ENCODE assay signal across 20 mouse cellular contexts in genomic region chr3:146652431-146652830, GRCm38 (mm10). TPM values are rescaled to one million over a fixed set of nuclear protein-coding genes. Genes with fewer than 3 reads are reported as not detected.
"Had no signal": no experiment of that assay in that cellular context is flagged by ENCODE, and none has a peak within 500 bp of the region (broad histone marks: within the 10 kb centered on the region; RNA-seq: fewer than 3 reads in every experiment).

No protein-coding gene starts in this region.

- H3K9ac ChIP-seq: limb, embryonic 12.5 days; liver, embryonic 14.5 days; neural tube, embryonic 15.5 days had no signal

- H3K27ac ChIP-seq: layer of hippocampus, adult 2 months; limb, embryonic 12.5 days; liver, embryonic 14.5 days; neural tube, embryonic 15.5 days; stomach, postnatal 0 days had no signal

- H3K4me2 ChIP-seq: limb, embryonic 12.5 days; neural tube, embryonic 15.5 days had no signal

- H3K4me3 ChIP-seq: layer of hippocampus, adult 2 months; limb, embryonic 12.5 days; myocyte; neural tube, embryonic 15.5 days had no signal

- H3K27me3 ChIP-seq: neural tube, embryonic 15.5 days had no signal

- H3K4me1 ChIP-seq: limb, embryonic 12.5 days; neural tube, embryonic 15.5 days had no signal

- DNase-seq: kidney, adult 18-20 months; kidney, postnatal 10 days; kidney, postnatal 4 days; lung, adult 2 months; midbrain, embryonic 14.5 days; thymus, adult 2 months; thymus, postnatal 25 days had no signal

- H3K36me3 ChIP-seq: limb, embryonic 12.5 days; neural tube, embryonic 15.5 days had no signal

- H3K9me3 ChIP-seq: limb, embryonic 12.5 days; neural tube, embryonic 15.5 days had no signal

RNA-seq across cellular contexts. Expression of gene 4930503B20Rik, which starts 1.3 kb away (rescaled TPM):
- total RNA-seq: layer of hippocampus, adult 2 months; layer of hippocampus, postnatal 10 days; left cerebral cortex, postnatal 36 days; liver, adult 2 months; megakaryocyte progenitor cell, adult 5-6 weeks had no signal
- polyA plus RNA-seq: kidney, embryonic 14.5 days; limb, embryonic 12.5 days; liver, adult 2 months; liver, embryonic 14.5 days; lung, adult 2 months; midbrain, embryonic 14.5 days; myocyte; neural tube, embryonic 11.5 days; neural tube, embryonic 15.5 days; stomach, postnatal 0 days had no signal

RNA-seq across cellular contexts. Expression of gene Samd13, which starts 33.0 kb away (rescaled TPM):
- total RNA-seq: liver, adult 2 months had no signal
- polyA plus RNA-seq: liver, adult 2 months; midbrain, embryonic 14.5 days; myocyte; thymus, adult 2 months had no signal

RNA-seq across cellular contexts. Expression of gene Dnase2b, which starts 37.0 kb away (rescaled TPM):
- total RNA-seq: layer of hippocampus, adult 2 months; layer of hippocampus, postnatal 10 days; left cerebral cortex, postnatal 36 days; megakaryocyte progenitor cell, adult 5-6 weeks had no signal
- polyA plus RNA-seq: kidney, embryonic 14.5 days; limb, embryonic 12.5 days; midbrain, embryonic 14.5 days; myocyte; neural tube, embryonic 11.5 days; neural tube, embryonic 15.5 days; stomach, postnatal 0 days; thymus, adult 2 months; urinary bladder, adult 2 months had no signal
